Mouse (Mus musculus) ES-Bruce4 (cell line): ENCODE data around the gene Med29. TPM values are rescaled to one million over a fixed set of nuclear protein-coding genes. Genes with fewer than 3 reads are reported as not detected.

Experiments used
- H3K27ac ChIP-seq: 2 replicates; pipeline ENCODE4 v1.5.1; 2012; ENCODE audit warnings: low read length, inconsistent platforms; ENCODE audit not compliant: insufficient read depth
- H3K27me3 ChIP-seq: 2 replicates; pipeline ENCODE4 v1.6.1; 2012; ENCODE audit warnings: mild to moderate bottlenecking, low read length, inconsistent platforms; ENCODE audit not compliant: control insufficient read depth, poor library complexity, insufficient read depth, severe bottlenecking
- H3K36me3 ChIP-seq: 2 replicates; pipeline ENCODE4 v1.6.1; 2012; ENCODE audit warnings: inconsistent platforms, mild to moderate bottlenecking, low read length, moderate library complexity; ENCODE audit not compliant: control insufficient read depth, poor library complexity, insufficient read depth, severe bottlenecking
- H3K4me1 ChIP-seq: one replicate; pipeline ENCODE4 v1.8.1; 2011; ENCODE audit warnings: low read length; ENCODE audit not compliant: control insufficient read depth, insufficient read depth
- H3K4me3 ChIP-seq: 2 replicates; pipeline ENCODE4 v1.5.1; 2011; ENCODE audit warnings: low read depth, mild to moderate bottlenecking, low read length
- H3K9ac ChIP-seq: 2 replicates; pipeline ENCODE4 v1.6.1; 2012; ENCODE audit warnings: low read depth, mild to moderate bottlenecking, inconsistent platforms; ENCODE audit not compliant: poor library complexity, severe bottlenecking
- H3K9me3 ChIP-seq: replicated peaks from 2 replicates; pipeline ENCODE4 v1.6.1; 2012; ENCODE audit warnings: mild to moderate bottlenecking, low read length, inconsistent platforms; ENCODE audit not compliant: control insufficient read depth, poor library complexity, insufficient read depth, severe bottlenecking
- CTCF ChIP-seq: IDR thresholded peaks from one replicate; pipeline ENCODE4 v1.8.1; 2011; ENCODE audit warnings: low read depth, low read length
- EP300 ChIP-seq: IDR thresholded peaks from 2 replicates; pipeline ENCODE4 v1.6.1; 2011; ENCODE audit warnings: low read depth, low read length; ENCODE audit not compliant: insufficient read depth
- POLR2A ChIP-seq: IDR thresholded peaks from one replicate; pipeline ENCODE4 v1.8.1; 2011; ENCODE audit warnings: low read length; ENCODE audit not compliant: insufficient read depth
- polyA plus RNA-seq: library from polyadenylated mRNA; stranded (reverse); fragments of >200 nt; gene quantifications from 2 replicates; pipeline ENCODE4 v1.2.4, GENCODE M21; 2011; ENCODE audit warnings: low read depth; ENCODE audit not compliant: missing spikeins, insufficient read depth, insufficient read length

Gene Med29
- polyA plus RNA-seq, 1 experiment: 18.1 TPM

- peaks cover 3% of the 10 kb centered on the region for H3K4me1 ChIP-seq
- H3K9ac ChIP-seq: no peak overlapping the region
- no peak overlapping the region for H3K27ac ChIP-seq
- no peaks in the 10 kb centered on the region for H3K9me3 ChIP-seq
- no peak overlapping the region for H3K4me3 ChIP-seq
- no peak for TF ChIP-seq POLR2A
- TF ChIP-seq CTCF: peak; percentile 94
- TF ChIP-seq EP300: peak; percentile 67; the same call in 1 of the 2 replicates
- H3K27me3 ChIP-seq: no peaks in the 10 kb centered on the region
- H3K36me3 ChIP-seq: peaks cover 5% of the 10 kb centered on the region
These were observed 6.0 kb downstream of the Med29 start for GRCm38 (mm10) chr7:28386462-28386861.

DNA sequence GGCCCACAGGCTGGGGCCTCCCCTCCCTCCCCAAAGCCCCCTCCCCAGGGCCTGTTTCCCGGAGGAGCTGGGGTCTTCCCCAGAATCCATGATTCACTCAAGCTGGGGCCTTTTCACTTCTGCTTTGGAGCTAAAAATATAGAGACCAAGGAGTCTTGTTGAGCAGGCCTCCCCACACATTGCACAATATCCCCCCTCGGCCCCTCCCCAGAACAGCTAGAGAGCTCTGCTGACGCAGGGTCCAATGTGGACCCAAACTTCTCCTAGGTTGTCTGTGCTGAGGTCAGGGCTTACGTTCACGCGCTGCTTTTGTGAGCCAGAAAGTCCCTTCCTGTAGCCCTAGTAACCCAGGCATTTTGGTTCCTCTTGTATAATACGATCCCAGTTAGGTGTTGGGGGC, 6.5 kb downstream of the Med29 start:
- Histone ChIP-seq H3K4me1 (peaks cover 3% of the 10 kb centered on the region), H3K27ac (no peak overlapping the region), H3K36me3 (peaks cover 5% of the 10 kb centered on the region), H3K4me3 (no peak overlapping the region), H3K27me3 (no peaks in the 10 kb centered on the region), H3K9me3 (no peaks in the 10 kb centered on the region), H3K9ac (no peak overlapping the region)
- TF ChIP-seq EP300 (no peak), CTCF (no peak), POLR2A (no peak)

- Histone ChIP-seq H3K4me3 (no peak overlapping the region), H3K36me3 (peaks cover 5% of the 10 kb centered on the region), H3K4me1 (peaks cover 3% of the 10 kb centered on the region), H3K27me3 (no peaks in the 10 kb centered on the region), H3K9ac (no peak overlapping the region), H3K9me3 (no peaks in the 10 kb centered on the region), H3K27ac (no peak overlapping the region)
- TF ChIP-seq CTCF: no peak
- no peak for TF ChIP-seq POLR2A
- no peak for TF ChIP-seq EP300
These were observed 7.3 kb downstream of the Med29 start for GRCm38 (mm10) chr7:28385196-28385595.

DNA sequence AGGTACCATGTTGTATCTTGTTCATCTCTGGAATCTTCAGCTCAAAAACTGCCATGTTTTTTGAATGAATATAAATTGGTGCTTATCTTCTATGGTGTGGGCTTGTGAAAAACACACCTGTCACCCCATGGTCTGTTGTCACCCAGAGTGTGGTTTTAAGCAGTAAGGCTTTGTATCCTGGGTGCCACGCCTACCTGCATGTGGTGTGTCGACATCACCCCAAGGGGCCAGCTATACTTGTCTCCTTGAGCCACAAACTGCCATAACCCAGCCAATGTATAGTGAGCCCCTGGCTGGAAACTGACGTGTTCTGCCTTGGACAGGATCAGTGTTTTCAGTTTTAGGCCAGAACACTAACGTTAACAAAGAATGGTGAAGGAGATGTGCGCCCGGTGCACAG, 8.3 kb downstream of the Med29 start:
- Histone ChIP-seq H3K27me3 (no peaks in the 10 kb centered on the region), H3K4me3 (no peak overlapping the region), H3K4me1 (peaks cover 3% of the 10 kb centered on the region), H3K27ac (no peak overlapping the region), H3K9ac (no peak overlapping the region), H3K36me3 (peaks cover 2% of the 10 kb centered on the region), H3K9me3 (no peaks in the 10 kb centered on the region)
- no peak for TF ChIP-seq POLR2A
- TF ChIP-seq CTCF: no peak
- no peak for TF ChIP-seq EP300

DNA sequence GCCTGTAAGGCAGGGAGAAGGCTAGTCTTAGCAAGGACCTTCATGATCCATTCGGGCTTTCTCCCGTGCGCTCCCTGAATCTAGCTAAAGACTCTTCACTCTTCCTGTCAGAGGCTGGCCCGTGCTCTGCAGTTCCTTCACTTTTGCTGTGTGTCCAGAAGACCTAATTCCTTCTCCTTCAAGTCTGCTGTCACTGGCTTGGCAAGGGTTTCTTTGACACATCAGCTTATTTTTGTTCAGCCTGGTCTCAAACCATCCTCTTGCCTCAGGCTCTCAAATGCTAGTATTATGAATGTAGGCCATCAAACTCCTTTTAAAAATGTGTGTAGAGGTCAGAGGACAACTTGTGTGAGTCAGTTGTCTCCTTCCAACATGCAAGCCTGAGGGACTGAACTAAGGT, 8.9 kb downstream of the Med29 start:
- TF ChIP-seq POLR2A: no peak
- no peak for TF ChIP-seq EP300
- no peak for TF ChIP-seq CTCF
- Histone ChIP-seq H3K4me3 (no peak overlapping the region), H3K4me1 (peaks cover 3% of the 10 kb centered on the region), H3K9ac (no peak overlapping the region), H3K36me3 (no peaks in the 10 kb centered on the region; the same call in 1 of the 2 replicates), H3K9me3 (no peaks in the 10 kb centered on the region), H3K27me3 (no peaks in the 10 kb centered on the region), H3K27ac (no peak overlapping the region)

DNA sequence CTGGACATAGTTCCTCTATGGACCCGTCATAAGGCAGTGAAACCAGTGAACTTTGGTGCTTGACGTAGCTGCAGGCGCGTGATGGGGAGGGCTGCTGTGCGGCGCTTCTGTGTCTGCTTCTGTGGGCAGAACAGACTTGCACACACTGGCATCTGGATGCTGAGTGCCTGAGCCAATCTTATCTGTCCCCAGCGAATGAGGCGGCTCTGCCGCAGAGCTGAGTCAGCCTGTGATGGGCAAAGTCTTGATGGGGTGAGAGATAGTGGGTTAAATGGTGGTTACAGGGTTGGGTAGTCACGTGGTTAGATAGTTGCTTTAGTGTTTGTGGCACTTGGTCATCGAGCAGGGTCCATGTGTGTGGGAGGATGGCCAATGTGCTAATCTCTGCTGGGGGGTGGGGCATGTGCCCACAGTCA, 9.5 kb downstream of the Med29 start:
- H3K27me3 ChIP-seq: no peaks in the 10 kb centered on the region
- TF ChIP-seq POLR2A: no peak
- TF ChIP-seq EP300: no peak
- no peak for TF ChIP-seq CTCF
- H3K9me3 ChIP-seq: no peaks in the 10 kb centered on the region
- peaks cover 3% of the 10 kb centered on the region for H3K4me1 ChIP-seq
- 0 out of 2 replicates have a peak overlapping the region, but pooled peaks have one; percentile 64 for H3K9ac ChIP-seq
- no peak overlapping the region for H3K4me3 ChIP-seq
- no peaks in the 10 kb centered on the region; the same call in 1 of the 2 replicates for H3K36me3 ChIP-seq
- 0 out of 2 replicates have a peak overlapping the region, but pooled peaks have one; percentile 76 for H3K27ac ChIP-seq
